ENCODE assay signal across 14 mouse cellular contexts in the genomic region with DNA sequence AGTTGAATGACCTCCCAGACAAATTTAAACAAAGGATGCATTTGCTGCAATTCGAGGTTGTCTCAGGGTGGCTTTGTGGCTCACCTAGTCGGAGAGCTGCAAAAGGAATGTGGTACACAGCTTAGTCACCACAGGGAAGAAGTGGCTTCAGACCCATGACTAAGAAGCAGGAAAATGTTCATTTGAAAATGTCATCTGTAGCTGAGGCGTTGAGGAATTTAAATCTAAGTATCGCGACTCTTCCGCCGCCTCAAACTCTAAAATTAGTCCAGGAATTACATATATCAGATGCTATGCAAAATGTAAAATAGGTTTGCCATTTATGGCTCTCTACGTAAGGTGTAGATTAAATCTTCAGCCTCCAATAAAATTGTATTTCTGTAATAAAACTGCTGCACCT.
DNase-seq lines count a peak whose midpoint lies in the region; ATAC-seq lines count a peak whose summit lies in the region.
"Had no signal": no experiment of that assay in that cellular context is flagged by ENCODE, and none has a peak within 500 bp of the region (broad histone marks: within the 10 kb centered on the region; RNA-seq: fewer than 3 reads in every experiment).

No protein-coding gene starts in this region.

- H3K9me3 ChIP-seq in forebrain, embryonic 16.5 days (ENCODE audit: control insufficient read depth, low read length) = no peaks in the 10 kb centered on the region
- H3K9me3 ChIP-seq in forebrain, embryonic 11.5 days (ENCODE audit: control insufficient read depth, low read length) = no peaks in the 10 kb centered on the region
- H3K9me3 ChIP-seq in heart, embryonic 12.5 days (replicated peaks) = no peaks in the 10 kb centered on the region
- no peaks in the 10 kb centered on the region for H3K9me3 ChIP-seq in neural tube, embryonic 13.5 days
- no peaks in the 10 kb centered on the region for H3K9me3 ChIP-seq in neural tube, embryonic 15.5 days (replicated peaks)
- H3K9me3 ChIP-seq in limb, embryonic 10.5 days (replicated peaks) = no peaks in the 10 kb centered on the region
- H3K9me3 ChIP-seq: embryonic facial prominence, embryonic 10.5 days; forebrain, embryonic 15.5 days; heart, embryonic 13.5 days; hindbrain, embryonic 15.5 days had no signal

- H3K4me1 ChIP-seq in forebrain, embryonic 16.5 days (replicated peaks; ENCODE audit: control insufficient read depth, insufficient read depth, low read length) = 0 out of 2 replicates have a peak, but pooled peaks cover 2% of the 10 kb centered on the region
- no peaks in the 10 kb centered on the region for H3K4me1 ChIP-seq in forebrain, embryonic 11.5 days (replicated peaks; ENCODE audit: control insufficient read depth, insufficient read depth, low read length)
- peaks cover 6% of the 10 kb centered on the region for H3K4me1 ChIP-seq in heart, embryonic 12.5 days (replicated peaks)
- peaks cover 23% of the 10 kb centered on the region; the same call in 1 of the 2 replicates for H3K4me1 ChIP-seq in neural tube, embryonic 13.5 days (replicated peaks)
- H3K4me1 ChIP-seq in neural tube, embryonic 15.5 days = peaks cover 6% of the 10 kb centered on the region
- peaks cover 69% of the 10 kb centered on the region for H3K4me1 ChIP-seq in limb, embryonic 10.5 days
- H3K4me1 ChIP-seq: hindbrain, embryonic 15.5 days had no signal

- DNase-seq in forebrain, embryonic 11.5 days (ENCODE audit: low spot score) = no peak
- peak; percentile 79 for DNase-seq in heart, adult 11 months
- DNase-seq in limb, embryonic 10.5 days (ENCODE audit: low spot score) = peak; percentile 28
- DNase-seq in cerebellum, adult 18-20 months = no peak

- no peak overlapping the region for H3K4me3 ChIP-seq in forebrain, embryonic 16.5 days (replicated peaks; ENCODE audit: low read length)
- no peak overlapping the region for H3K4me3 ChIP-seq in forebrain, embryonic 11.5 days (ENCODE audit: low read depth, low read length)
- H3K4me3 ChIP-seq in heart, embryonic 12.5 days = no peak overlapping the region
- no peak overlapping the region for H3K4me3 ChIP-seq in neural tube, embryonic 13.5 days
- no peak overlapping the region for H3K4me3 ChIP-seq in neural tube, embryonic 15.5 days (replicated peaks)
- H3K4me3 ChIP-seq in limb, embryonic 10.5 days = no peak overlapping the region
- H3K4me3 ChIP-seq: embryonic facial prominence, embryonic 10.5 days; forebrain, embryonic 15.5 days; heart, embryonic 13.5 days; hindbrain, embryonic 15.5 days had no signal

- no peak overlapping the region for H3K4me2 ChIP-seq in forebrain, embryonic 16.5 days (ENCODE audit: low read length)
- H3K4me2 ChIP-seq in forebrain, embryonic 11.5 days (ENCODE audit: low read depth, low read length, severe bottlenecking) = no peak overlapping the region
- H3K4me2 ChIP-seq in heart, embryonic 12.5 days = no peak overlapping the region
- no peak overlapping the region for H3K4me2 ChIP-seq in neural tube, embryonic 13.5 days
- H3K4me2 ChIP-seq in neural tube, embryonic 15.5 days = no peak overlapping the region
- H3K4me2 ChIP-seq: forebrain, embryonic 15.5 days; heart, embryonic 13.5 days; hindbrain, embryonic 15.5 days had no signal

- H3K27me3 ChIP-seq in forebrain, embryonic 16.5 days (replicated peaks; ENCODE audit: control insufficient read depth, insufficient read depth, low read length) = no peaks in the 10 kb centered on the region
- H3K27me3 ChIP-seq in forebrain, embryonic 11.5 days (ENCODE audit: control insufficient read depth, insufficient read depth, low read length) = no peaks in the 10 kb centered on the region
- H3K27me3 ChIP-seq in heart, embryonic 12.5 days (replicated peaks) = peaks cover 13% of the 10 kb centered on the region
- H3K27me3 ChIP-seq in neural tube, embryonic 13.5 days = no peaks in the 10 kb centered on the region
- peaks cover 2% of the 10 kb centered on the region; the same call in 1 of the 2 replicates for H3K27me3 ChIP-seq in neural tube, embryonic 15.5 days (replicated peaks)
- H3K27me3 ChIP-seq in limb, embryonic 10.5 days (ENCODE audit: low read depth, poor library complexity, severe bottlenecking) = no peaks in the 10 kb centered on the region; the same call in 1 of the 2 replicates
- H3K27me3 ChIP-seq: forebrain, embryonic 15.5 days; hindbrain, embryonic 15.5 days had no signal

- peak overlapping the region; percentile 56 for H3K27ac ChIP-seq in forebrain, embryonic 16.5 days (ENCODE audit: low read length)
- no peak overlapping the region for H3K27ac ChIP-seq in forebrain, embryonic 11.5 days (ENCODE audit: low read depth, low read length)
- no peak overlapping the region for H3K27ac ChIP-seq in heart, embryonic 12.5 days (ENCODE audit: poor library complexity, severe bottlenecking)
- H3K27ac ChIP-seq in neural tube, embryonic 13.5 days (replicated peaks) = peak overlapping the region; percentile 40; the same call in 1 of the 2 replicates
- no peak overlapping the region for H3K27ac ChIP-seq in neural tube, embryonic 15.5 days (replicated peaks)
- no peak overlapping the region for H3K27ac ChIP-seq in limb, embryonic 10.5 days
- H3K27ac ChIP-seq: embryonic facial prominence, embryonic 10.5 days; heart, embryonic 13.5 days; hindbrain, embryonic 15.5 days had no signal

- 78% methylated on average over 8 of the region's 8 CpGs for WGBS in forebrain, embryonic 16.5 days
- WGBS in forebrain, embryonic 11.5 days = 89% methylated on average over 8 of the region's 8 CpGs
- WGBS in heart, embryonic 12.5 days = 82% methylated on average over 8 of the region's 8 CpGs
- 77% methylated on average over 8 of the region's 8 CpGs for whole genome bisulfite sequencing in neural tube, embryonic 13.5 days
- 75% methylated on average over 8 of the region's 8 CpGs for WGBS in neural tube, embryonic 15.5 days
- WGBS in limb, embryonic 10.5 days = 86% methylated on average over 8 of the region's 8 CpGs

- H3K36me3 ChIP-seq in forebrain, embryonic 16.5 days (ENCODE audit: control insufficient read depth, insufficient read depth) = no peaks in the 10 kb centered on the region
- H3K36me3 ChIP-seq in forebrain, embryonic 11.5 days (ENCODE audit: control insufficient read depth, insufficient read depth, low read length) = no peaks in the 10 kb centered on the region
- H3K36me3 ChIP-seq in heart, embryonic 12.5 days = no peaks in the 10 kb centered on the region
- H3K36me3 ChIP-seq in neural tube, embryonic 13.5 days = no peaks in the 10 kb centered on the region
- H3K36me3 ChIP-seq in neural tube, embryonic 15.5 days = no peaks in the 10 kb centered on the region
- no peaks in the 10 kb centered on the region for H3K36me3 ChIP-seq in limb, embryonic 10.5 days
- H3K36me3 ChIP-seq: embryonic facial prominence, embryonic 10.5 days; forebrain, embryonic 15.5 days; heart, embryonic 13.5 days; hindbrain, embryonic 15.5 days had no signal

- no peak overlapping the region for H3K9ac ChIP-seq in forebrain, embryonic 16.5 days (replicated peaks; ENCODE audit: low read depth, low read length)
- no peak overlapping the region for H3K9ac ChIP-seq in forebrain, embryonic 11.5 days (ENCODE audit: low read length)
- no peak overlapping the region for H3K9ac ChIP-seq in heart, embryonic 12.5 days
- no peak overlapping the region for H3K9ac ChIP-seq in neural tube, embryonic 13.5 days
- H3K9ac ChIP-seq in neural tube, embryonic 15.5 days (replicated peaks) = no peak overlapping the region
- H3K9ac ChIP-seq: forebrain, embryonic 15.5 days; heart, embryonic 13.5 days; hindbrain, embryonic 15.5 days had no signal

- peak; percentile 20; the same call in 1 of the 2 replicates for ATAC-seq in forebrain, embryonic 16.5 days
- ATAC-seq in forebrain, embryonic 11.5 days (replicated peaks; ENCODE audit: low FRiP score) = no peak
- no peak for ATAC-seq in heart, embryonic 12.5 days (ENCODE audit: insufficient number of reproducible peaks, low FRiP score)
- no peak for ATAC-seq in neural tube, embryonic 13.5 days (ENCODE audit: low read depth)
- no peak for ATAC-seq in neural tube, embryonic 15.5 days (ENCODE audit: low FRiP score)
- ATAC-seq: activated CD4-positive, CD25-positive, alpha-beta regulatory T cell, adult 4 months; Patski had no signal

Comparison
In these comparisons a context has a peak if more than half of its experiments do, and no peak if none do; other contexts are left out.
1. H3K27ac ChIP-seq: peak in forebrain, embryonic 16.5 days (single experiment) and neural tube, embryonic 13.5 days (single experiment); none in forebrain, embryonic 11.5 days (single experiment), heart, embryonic 12.5 days (single experiment), neural tube, embryonic 15.5 days (single experiment) and limb, embryonic 10.5 days (single experiment).
2. DNase-seq: peak in heart, adult 11 months (single experiment) and limb, embryonic 10.5 days (single experiment); none in forebrain, embryonic 11.5 days (single experiment) and cerebellum, adult 18-20 months (0 of 2).